8 mouse cellular contexts compared by ENCODE assay signal in genomic region chr5:64802795-64803719, GRCm38 (mm10). TPM values are rescaled to one million over a fixed set of nuclear protein-coding genes. Genes with fewer than 3 reads are reported as not detected.
A peak's percentile ranks its signal among the peaks of the same experiment; 100 is the strongest.
DNase-seq lines count a peak whose midpoint lies in the region; ATAC-seq and TF ChIP-seq lines count a peak whose summit lies in the region.

Klf3 (plus strand) TSS chr5:64803388.

- no peaks in the 10 kb centered on the region for H3K27me3 ChIP-seq in cerebellum, adult 2 months (ENCODE audit: control insufficient read depth, insufficient read depth, low read length)
- H3K27me3 ChIP-seq in lung, embryonic 16.5 days (ENCODE audit: control insufficient read depth, insufficient read depth, low read depth, low read length), result no peaks in the 10 kb centered on the region

- H3K4me1 ChIP-seq in cerebellum, adult 2 months (ENCODE audit: control insufficient read depth, insufficient read depth, low read length), result no peaks in the 10 kb centered on the region
- peaks cover 23% of the 10 kb centered on the region for H3K4me1 ChIP-seq in lung, embryonic 16.5 days (replicated peaks; ENCODE audit: control insufficient read depth, insufficient read depth, low read length)

- peak; percentile 40; the same call in 1 of the 2 replicates for TF ChIP-seq POLR2A in cerebellum, adult 2 months (IDR thresholded peaks at IDR 0.05; ENCODE audit: borderline replicate concordance, insufficient read depth, low read length)

- peak within 1 kb of the TSS; percentile 68 for H3K27ac ChIP-seq in cerebellum, adult 2 months (ENCODE audit: insufficient read depth, low read length)
- H3K27ac ChIP-seq in lung, embryonic 16.5 days (ENCODE audit: low read length), result peak within 1 kb of the TSS; percentile 94

- WGBS in cerebellum, adult 2 months, result under 1% methylated on average over 110 of the region's 116 CpGs
- WGBS in lung, embryonic 16.5 days, result under 1% methylated on average over 66 of the region's 116 CpGs

- ATAC-seq in lung, embryonic 16.5 days (ENCODE audit: low read depth), result peak; percentile 96

- H3K9me3 ChIP-seq in lung, embryonic 16.5 days (ENCODE audit: control insufficient read depth, low read length), result no peaks in the 10 kb centered on the region; the same call in 1 of the 2 replicates

- TF ChIP-seq CTCF in cerebellum, adult 2 months (IDR thresholded peaks at IDR 0.05; ENCODE audit: borderline replicate concordance, insufficient read depth, low read depth, low read length), result no peak

- H3K36me3 ChIP-seq in lung, embryonic 16.5 days (ENCODE audit: control insufficient read depth, insufficient read depth, low read length), result no peaks in the 10 kb centered on the region

- DNase-seq in MEL-GATA-1-ER (ENCODE audit: extremely low read depth, low read depth), result peak; percentile 68
- DNase-seq in cerebellum, adult 2 months, result peak; percentile 88
- peak; percentile 87 for DNase-seq in forelimb bud, embryonic 11.5 days (ENCODE audit: low read depth, low spot score)
- peak; percentile 96 for DNase-seq in heart, postnatal 4 days
- DNase-seq in layer of hippocampus, adult 8-10 months (ENCODE audit: low spot score in 2 of 2), result peak; percentile 77 to 80
- peak; percentile 95 for DNase-seq in ovary, adult 18-20 months (ENCODE audit: low spot score)
- DNase-seq in thymus, postnatal 0 days (ENCODE audit: low spot score), result peak; percentile 85

- peak within 1 kb of the TSS; percentile 97 for H3K9ac ChIP-seq in lung, embryonic 16.5 days (ENCODE audit: low read length)

- peak within 1 kb of the TSS; percentile 74 for H3K4me2 ChIP-seq in lung, embryonic 16.5 days (ENCODE audit: low read depth, low read length)

- H3K4me3 ChIP-seq in cerebellum, adult 2 months (replicated peaks; ENCODE audit: insufficient read depth, low read depth, low read length), result peak within 1 kb of the TSS; percentile 92
- H3K4me3 ChIP-seq in lung, embryonic 16.5 days (ENCODE audit: low read length), result peak within 1 kb of the TSS; percentile 60

RNA-seq across cellular contexts. Expression of gene Klf3, which starts in this region (rescaled TPM):
- polyA plus RNA-seq in cerebellum, adult 2 months (2012; rRNA removed), result 16.4 and 18.6 TPM in 2 replicates
- total RNA-seq in heart, postnatal 4 days (2021), result 10 to 100 TPM; 73.2 to 76.3 TPM
- 10 to 100 TPM; 50.8 to 60.7 (median 54.0) TPM for total RNA-seq in layer of hippocampus, adult 8-10 months (2022)
- 53.8 and 61.5 TPM in 2 replicates for polyA plus RNA-seq in lung, embryonic 16.5 days (2015; fragmentation: Nextera tagmentation; extraction: Ambion mirVana)
- 81.6 and 112 TPM in 2 replicates for polyA plus RNA-seq in thymus, postnatal 0 days (2015; fragmentation: Nextera tagmentation; extraction: Ambion mirVana)

Comparison
In these comparisons a context has a peak if more than half of its experiments do, and no peak if none do; other contexts are left out.
1. Peak in every context shown above with its lines: DNase-seq, ATAC-seq, H3K4me3 ChIP-seq and H3K27ac ChIP-seq.